Mouse (Mus musculus) limb, embryonic 14.5 days (tissue): ENCODE results near the gene Mmp21. TPM values are rescaled to one million over a fixed set of nuclear protein-coding genes. Genes with fewer than 3 reads are reported as not detected.
A peak's percentile ranks its signal among the peaks of the same experiment; 100 is the strongest.

ENCODE experiments used
- ATAC-seq: fragments of 200-750 bp; cut with Nextera tagmentation; 2 replicates; pipeline ENCODE4 v1.8.0; 2017; ENCODE audit warnings: low read depth, moderate number of reproducible peaks, moderate TSS enrichment; ENCODE audit not compliant: low FRiP score
- DNase-seq: peaks from one replicate; pipeline ENCODE4 v3.0.0-alpha.2; 2015; ENCODE audit warnings: low spot score
- H3K27ac ChIP-seq: fragments of 300-500 bp; sonication (generic); replicated peaks from 2 replicates; pipeline ENCODE4 v1.5.1; 2014; ENCODE audit warnings: low read depth, mild to moderate bottlenecking, low read length, moderate library complexity, mixed read lengths
- H3K27me3 ChIP-seq: fragments of 300-500 bp; sonication (generic); 2 replicates; pipeline ENCODE4 v1.6.1; 2014; ENCODE audit warnings: low read length, mixed read lengths; ENCODE audit not compliant: control insufficient read depth, insufficient read depth
- H3K36me3 ChIP-seq: fragments of 300-500 bp; sonication (generic); 2 replicates; pipeline ENCODE4 v1.6.1; 2014; ENCODE audit warnings: mild to moderate bottlenecking, low read length, moderate library complexity, mixed read lengths; ENCODE audit not compliant: control insufficient read depth, insufficient read depth
- H3K4me1 ChIP-seq: fragments of 300-500 bp; sonication (generic); 2 replicates; pipeline ENCODE4 v1.6.1; 2014; ENCODE audit warnings: antibody characterized with exemption, low read length, mixed read lengths; ENCODE audit not compliant: control insufficient read depth, insufficient read depth
- H3K4me2 ChIP-seq: fragments of 300-500 bp; sonication (generic); replicated peaks from 2 replicates; pipeline ENCODE4 v1.6.1; 2014; ENCODE audit warnings: low read depth, mild to moderate bottlenecking, low read length, moderate library complexity; ENCODE audit not compliant: severe bottlenecking
- H3K4me3 ChIP-seq: fragments of 300-500 bp; sonication (generic); replicated peaks from 2 replicates; pipeline ENCODE4 v1.5.1; 2014; ENCODE audit warnings: low read length
- H3K9ac ChIP-seq: fragments of 300-500 bp; sonication (generic); 2 replicates; pipeline ENCODE4 v1.6.1; 2014; ENCODE audit warnings: mild to moderate bottlenecking, low read depth, low read length, moderate library complexity; ENCODE audit not compliant: severe bottlenecking
- H3K9me3 ChIP-seq: fragments of 300-500 bp; sonication (generic); 2 replicates; pipeline ENCODE4 v1.6.1; 2016; ENCODE audit warnings: low read length; ENCODE audit not compliant: control insufficient read depth
- POLR2A ChIP-seq: fragments of 200-500 bp; IDR thresholded peaks from 2 replicates; pipeline ENCODE4 v1.8.0; 2012; ENCODE audit warnings: inconsistent platforms, mild to moderate bottlenecking, moderate library complexity, borderline replicate concordance; ENCODE audit not compliant: insufficient read depth, insufficient read length; ENCODE audit errors: extremely low read depth
- WGBS: fragments of 180-500 bp; shearing (Covaris S2); extraction: QIAGEN DNeasy Blood & Tissue Kit; methylation state at CpG from one replicate; pipeline ENCODE4 v1.1.7; 2014; 5-methylcytosine and 5-hydroxymethylcytosine counted together
- polyA plus RNA-seq, 2 experiments: library from polyadenylated mRNA; depleted of rRNA in 1 of 2; stranded (reverse) in 1 of 2; unstranded in 1 of 2; fragments of >200 nt; fragmentation: Nextera tagmentation in 1 of 2; extraction: Ambion mirVana in 1 of 2; gene quantifications; 2 replicates each; pipeline versions ENCODE4 v1.2.1 to v1.2.3; 2012 to 2014

Gene Mmp21
- polyA plus RNA-seq (2012; rRNA removed) = 0.08 TPM in 1 of 2 replicates, not detected in the other
- polyA plus RNA-seq (2014; fragmentation: Nextera tagmentation; extraction: Ambion mirVana) = not detected in 2 replicates

GRCm38 (mm10) chr7:133679961-133680360 is at the start of gene Mmp21:
Mmp21 (minus strand) TSS chr7:133680061.
- H3K36me3 ChIP-seq = peaks cover 3% of the 10 kb centered on the region; the same call in 1 of the 2 replicates
- ATAC-seq (no peak), DNase-seq (no peak)
- H3K4me2 ChIP-seq = no peak within 1 kb of the TSS
- H3K4me3 ChIP-seq = no peak within 1 kb of the TSS
- no peak within 1 kb of the TSS for H3K27ac ChIP-seq
- TF ChIP-seq POLR2A = no peak
- H3K27me3 ChIP-seq = no peaks in the 10 kb centered on the region
- no peaks in the 10 kb centered on the region for H3K9me3 ChIP-seq
- WGBS = 62% methylated on average over 3 of the region's 3 CpGs
- H3K9ac ChIP-seq = no peak within 1 kb of the TSS
- no peaks in the 10 kb centered on the region for H3K4me1 ChIP-seq

DNA sequence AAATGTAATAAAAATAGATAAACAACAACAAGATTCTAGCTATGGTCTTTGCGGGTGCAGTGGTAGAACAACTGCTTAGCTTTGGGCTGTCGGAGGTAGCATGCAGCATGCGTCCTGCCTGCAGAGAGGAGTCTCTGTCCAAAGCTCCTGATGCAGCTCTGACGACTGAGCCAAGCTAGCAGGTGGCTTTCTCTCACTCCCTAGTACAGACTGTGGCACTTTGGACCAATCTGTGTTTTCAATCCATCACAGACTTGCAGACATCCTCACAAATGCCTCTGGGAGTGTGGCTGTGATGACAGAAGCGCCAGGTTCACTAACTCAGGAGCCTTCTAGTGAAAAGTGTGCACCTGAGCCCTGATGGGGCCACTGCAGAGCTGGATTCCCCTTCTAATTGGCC is 49.5 kb upstream of the Mmp21 start:
- Histone ChIP-seq H3K4me2 (no peak overlapping the region), H3K36me3 (peaks cover 6% of the 10 kb centered on the region; the same call in 1 of the 2 replicates), H3K27ac (no peak overlapping the region), H3K9ac (no peak overlapping the region), H3K27me3 (no peaks in the 10 kb centered on the region), H3K4me1 (no peaks in the 10 kb centered on the region), H3K4me3 (no peak overlapping the region), H3K9me3 (no peaks in the 10 kb centered on the region)
- 66% methylated on average over 5 of the region's 5 CpGs for WGBS
- ATAC-seq (no peak), DNase-seq (no peak)
- TF ChIP-seq POLR2A = no peak

DNA sequence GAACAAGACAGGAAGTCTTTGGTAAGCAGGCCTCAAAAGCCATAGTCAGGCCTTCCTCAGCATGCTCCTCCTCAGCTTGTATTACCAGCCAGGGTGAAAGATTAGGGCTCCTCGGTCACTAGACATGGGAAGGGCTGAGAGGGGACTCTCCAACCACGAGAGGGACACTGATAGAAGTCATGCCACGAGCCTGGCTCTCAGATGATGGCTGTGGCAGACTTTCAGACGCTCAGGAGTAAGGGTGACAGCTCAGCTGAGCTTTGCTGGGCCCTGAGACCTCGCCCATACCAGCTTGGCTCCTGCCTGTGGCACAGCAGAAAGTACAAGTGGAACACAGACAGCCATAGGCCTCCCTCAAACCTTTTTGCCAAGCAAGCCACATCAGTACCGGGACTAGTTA is 47.2 kb upstream of the Mmp21 start:
- 87% methylated on average over 6 of the region's 6 CpGs for WGBS
- ATAC-seq (no peak), DNase-seq (no peak)
- H3K9me3 ChIP-seq = no peaks in the 10 kb centered on the region
- H3K36me3 ChIP-seq = peaks cover 20% of the 10 kb centered on the region
- H3K4me1 ChIP-seq = no peaks in the 10 kb centered on the region
- H3K9ac ChIP-seq = no peak overlapping the region
- no peaks in the 10 kb centered on the region for H3K27me3 ChIP-seq
- H3K27ac ChIP-seq = no peak overlapping the region
- no peak for TF ChIP-seq POLR2A
- H3K4me3 ChIP-seq = no peak overlapping the region
- no peak overlapping the region for H3K4me2 ChIP-seq

GRCm38 (mm10) chr7:133725571-133725970 is 45.7 kb upstream of the Mmp21 start:
- H3K9ac ChIP-seq = no peak overlapping the region
- no peak overlapping the region for H3K4me2 ChIP-seq
- H3K9me3 ChIP-seq = no peaks in the 10 kb centered on the region
- no peak for ATAC-seq
- peaks cover 34% of the 10 kb centered on the region for H3K36me3 ChIP-seq
- no peaks in the 10 kb centered on the region for H3K4me1 ChIP-seq
- DNase-seq = no peak
- no peak overlapping the region for H3K4me3 ChIP-seq
- 61% methylated on average over 10 of the region's 10 CpGs for WGBS
- no peak overlapping the region for H3K27ac ChIP-seq
- no peak for TF ChIP-seq POLR2A
- H3K27me3 ChIP-seq = no peaks in the 10 kb centered on the region

DNA sequence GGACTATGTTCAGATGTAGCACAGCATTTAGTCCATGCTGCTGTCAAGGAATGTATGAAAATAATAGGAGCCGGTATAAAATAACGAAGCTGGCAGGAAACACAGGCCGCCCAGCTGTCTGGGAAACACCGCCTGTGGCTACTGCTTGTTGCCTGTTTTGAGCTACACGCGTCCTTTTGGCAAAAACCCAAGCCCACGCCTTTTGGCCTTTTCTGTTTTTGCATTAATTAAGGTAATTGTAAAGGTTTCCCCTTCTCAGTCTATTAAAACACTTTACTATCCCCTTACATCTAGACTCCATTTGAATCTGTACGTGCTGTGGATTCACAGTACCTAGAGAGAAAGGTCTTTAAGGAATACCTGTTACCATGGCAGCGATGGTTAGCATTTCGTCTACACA is 45.0 kb upstream of the Mmp21 start:
- TF ChIP-seq POLR2A = no peak
- Histone ChIP-seq H3K4me3 (no peak overlapping the region), H3K9ac (no peak overlapping the region), H3K9me3 (no peaks in the 10 kb centered on the region), H3K4me1 (no peaks in the 10 kb centered on the region), H3K27me3 (no peaks in the 10 kb centered on the region), H3K27ac (no peak overlapping the region), H3K4me2 (no peak overlapping the region), H3K36me3 (peaks cover 41% of the 10 kb centered on the region)
- ATAC-seq (no peak), DNase-seq (peak; percentile 26)
- 61% methylated on average over 10 of the region's 10 CpGs for WGBS

DNA sequence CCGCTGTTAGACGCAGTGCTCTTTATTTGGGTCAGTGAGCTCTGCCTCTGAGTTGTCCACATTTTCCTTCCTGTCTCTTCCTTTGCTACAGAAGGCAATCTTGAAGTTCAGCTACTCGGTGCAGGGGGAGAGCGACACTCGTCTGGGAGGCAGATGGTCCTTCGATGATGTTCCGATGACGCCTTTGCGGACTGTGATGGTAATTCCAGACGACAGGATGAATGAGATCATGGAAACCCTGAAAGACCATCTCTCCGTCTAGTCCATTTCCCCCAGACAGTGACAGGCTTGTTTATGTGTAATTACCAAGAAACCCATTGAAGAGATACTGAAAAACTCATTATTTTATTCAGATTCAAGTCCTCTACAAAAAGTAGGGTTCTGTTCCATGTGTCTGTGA is 40.8 kb upstream of the Mmp21 start:
- H3K4me2 ChIP-seq = no peak overlapping the region
- H3K27ac ChIP-seq = no peak overlapping the region
- H3K4me1 ChIP-seq = no peaks in the 10 kb centered on the region
- no peaks in the 10 kb centered on the region for H3K27me3 ChIP-seq
- H3K9me3 ChIP-seq = no peaks in the 10 kb centered on the region
- H3K4me3 ChIP-seq = no peak overlapping the region
- peaks cover 83% of the 10 kb centered on the region for H3K36me3 ChIP-seq
- ATAC-seq = no peak
- 84% methylated on average over 11 of the region's 11 CpGs for WGBS
- H3K9ac ChIP-seq = no peak overlapping the region
- no peak for DNase-seq
- TF ChIP-seq POLR2A = no peak
